Mouse (Mus musculus) lung, postnatal 0 days (tissue): ENCODE results near the gene Trim50.

Experiments
- CTCF ChIP-seq: IDR thresholded peaks from 2 replicates; pipeline ENCODE4 v1.5.1; 2016; ENCODE audit warnings: antibody characterized with exemption, mild to moderate bottlenecking
- EP300 ChIP-seq: IDR thresholded peaks from 2 replicates; pipeline ENCODE4 v1.6.1; 2016; ENCODE audit warnings: antibody characterized with exemption, mild to moderate bottlenecking, control low read depth

GRCm38 (mm10) chr5:135352995-135353394 lies at the start of gene Trim50:
- TF ChIP-seq CTCF (no peak), EP300 (no peak)
